Mouse (Mus musculus) testis, adult 2 months (tissue): ENCODE measurements around the gene 1110032A03Rik.

Source experiments
- CTCF ChIP-seq: fragments of 200-500 bp; IDR thresholded peaks from 2 replicates; pipeline ENCODE4 v1.5.1; 2012; ENCODE audit warnings: low read depth, mild to moderate bottlenecking, inconsistent platforms, low read length, moderate library complexity; ENCODE audit not compliant: control insufficient read depth, insufficient read depth, insufficient replicate concordance
- POLR2A ChIP-seq: fragments of 200-500 bp; IDR thresholded peaks from 2 replicates; pipeline ENCODE4 v1.6.1; 2012; ENCODE audit warnings: low read depth, mild to moderate bottlenecking, inconsistent platforms, low read length, moderate library complexity; ENCODE audit not compliant: control insufficient read depth

DNA sequence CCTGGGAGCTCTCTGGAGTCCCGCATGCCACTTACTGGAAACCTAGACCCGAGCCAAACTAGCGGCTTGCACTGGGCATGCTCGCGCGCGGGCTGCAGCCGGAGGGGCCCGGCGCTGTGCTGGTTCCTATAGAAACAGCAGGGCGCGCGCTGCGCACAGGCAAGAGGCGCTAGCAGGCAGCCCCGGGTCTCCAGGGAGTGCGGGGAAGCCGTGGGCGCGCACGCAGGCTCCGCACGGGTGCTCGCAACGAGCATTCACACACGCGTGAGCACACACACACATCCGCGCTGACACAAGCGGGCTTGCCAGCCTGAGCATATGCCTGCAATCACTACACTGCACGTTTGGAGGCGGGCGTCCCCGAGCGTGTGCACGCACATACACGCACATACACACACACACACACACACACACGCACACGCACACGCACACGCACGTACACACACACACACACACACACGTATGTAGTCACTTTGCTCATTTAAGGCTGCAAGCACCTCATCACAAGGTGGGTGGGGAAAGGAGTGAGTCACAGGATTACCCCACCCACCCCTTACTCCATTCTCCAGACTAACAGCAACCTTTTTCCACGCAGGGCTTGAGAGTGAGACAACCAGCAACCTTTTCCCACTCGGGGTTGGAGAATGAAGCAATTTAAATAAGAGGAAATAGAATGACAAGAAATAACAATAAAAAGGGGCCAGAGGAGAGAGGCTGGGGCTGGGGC lies 47.2 kb downstream of the 1110032A03Rik start:
- no peak for TF ChIP-seq CTCF
- no peak; the same call in 1 of the 2 replicates for TF ChIP-seq POLR2A
